Mouse (Mus musculus): ENCODE measurements at regions not wholly inside any gene's neighbourhood (a gene's known extent, or its start where the extent isn't known, plus 50 kb on each side); places are given as distances from the start of the nearest gene placed in this dataset.

- DNase-seq (ENCODE audit: low spot score): no peak
These were observed 362.9 kb upstream of the Nr5a2 start for GRCm38 (mm10) chr1:137323035-137323680.

- no peak for DNase-seq (ENCODE audit: low spot score)
These were observed 342.6 kb upstream of the Nr5a2 start for GRCm38 (mm10) chr1:137302757-137303422.

GRCm38 (mm10) chr1:137297780-137298569 is 337.7 kb upstream of the Nr5a2 start:
- no peak for DNase-seq (ENCODE audit: low spot score)

GRCm38 (mm10) chr1:137289456-137289855 is 329.2 kb upstream of the Nr5a2 start:
- DNase-seq (ENCODE audit: low spot score): no peak

GRCm38 (mm10) chr1:137283291-137283690 is 323.0 kb upstream of the Nr5a2 start:
- DNase-seq (ENCODE audit: low spot score): no peak

GRCm38 (mm10) chr1:137282457-137282856 is 322.2 kb upstream of the Nr5a2 start:
- no peak for DNase-seq (ENCODE audit: low spot score)

GRCm38 (mm10) chr1:137280391-137281386 is 320.4 kb upstream of the Nr5a2 start:
- no peak for DNase-seq (ENCODE audit: low spot score)

- no peak for DNase-seq (ENCODE audit: low spot score)
These were observed 319.7 kb upstream of the Nr5a2 start for GRCm38 (mm10) chr1:137279981-137280380.

GRCm38 (mm10) chr1:137270659-137271612 is 310.7 kb upstream of the Nr5a2 start:
- DNase-seq (ENCODE audit: low spot score): no peak

GRCm38 (mm10) chr1:137262806-137263370 is 302.6 kb upstream of the Nr5a2 start:
- no peak for DNase-seq (ENCODE audit: low spot score)

- DNase-seq (ENCODE audit: low spot score): no peak
These were observed 301.9 kb upstream of the Nr5a2 start for GRCm38 (mm10) chr1:137262121-137262525.

GRCm38 (mm10) chr1:137256294-137256693 is 296.0 kb upstream of the Nr5a2 start:
- DNase-seq (ENCODE audit: low spot score): no peak

- no peak for DNase-seq (ENCODE audit: low spot score)
These were observed 294.8 kb upstream of the Nr5a2 start for GRCm38 (mm10) chr1:137255041-137255440.

GRCm38 (mm10) chr1:137254634-137255033 is 294.4 kb upstream of the Nr5a2 start:
- DNase-seq (ENCODE audit: low spot score): no peak

GRCm38 (mm10) chr1:137227098-137227485 is 266.8 kb upstream of the Nr5a2 start:
- DNase-seq (ENCODE audit: low spot score): no peak

GRCm38 (mm10) chr1:137226479-137227097 is 266.3 kb upstream of the Nr5a2 start:
- DNase-seq (ENCODE audit: low spot score): peak; percentile 63

- no peak for DNase-seq (ENCODE audit: low spot score)
These were observed 265.2 kb upstream of the Nr5a2 start for GRCm38 (mm10) chr1:137225418-137225817.

GRCm38 (mm10) chr1:137223052-137223451 is 262.8 kb upstream of the Nr5a2 start:
- no peak for DNase-seq (ENCODE audit: low spot score)

Measured in testis, postnatal 14 days (tissue).